Mouse (Mus musculus) right cerebral cortex, adult 18-20 months (tissue): ENCODE measurements at regions not wholly inside any gene's neighbourhood (a gene's known extent, or its start where the extent isn't known, plus 50 kb on each side); places are given as distances from the start of the nearest gene placed in this dataset.

Source experiments
- DNase-seq: peaks from one replicate; pipeline ENCODE4 v3.0.0; 2022; ENCODE audit warnings: mixed read lengths

GRCm38 (mm10) chr16:27138384-27138783 lies 146.9 kb upstream of the Gmnc start:
- no peak for DNase-seq

DNA sequence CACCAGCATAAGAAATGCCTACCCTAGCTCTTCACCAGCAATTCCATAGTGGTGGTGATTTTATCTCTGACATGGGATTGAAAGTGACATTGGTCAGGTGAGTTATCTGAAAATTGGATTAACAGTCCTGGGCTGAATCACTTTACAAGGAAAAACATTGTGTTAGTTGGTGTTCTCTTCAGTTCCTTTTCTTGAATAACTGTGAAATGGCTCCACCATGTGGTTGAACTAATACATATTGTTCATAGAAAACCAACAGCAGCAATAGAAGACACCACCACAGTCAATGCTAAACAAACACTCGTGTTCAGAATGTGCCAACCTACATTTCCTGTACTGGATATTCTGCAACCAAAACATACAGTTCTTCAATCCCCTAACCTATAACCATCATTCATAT lies 147.5 kb upstream of the Gmnc start:
- DNase-seq = peak; percentile 14

DNA sequence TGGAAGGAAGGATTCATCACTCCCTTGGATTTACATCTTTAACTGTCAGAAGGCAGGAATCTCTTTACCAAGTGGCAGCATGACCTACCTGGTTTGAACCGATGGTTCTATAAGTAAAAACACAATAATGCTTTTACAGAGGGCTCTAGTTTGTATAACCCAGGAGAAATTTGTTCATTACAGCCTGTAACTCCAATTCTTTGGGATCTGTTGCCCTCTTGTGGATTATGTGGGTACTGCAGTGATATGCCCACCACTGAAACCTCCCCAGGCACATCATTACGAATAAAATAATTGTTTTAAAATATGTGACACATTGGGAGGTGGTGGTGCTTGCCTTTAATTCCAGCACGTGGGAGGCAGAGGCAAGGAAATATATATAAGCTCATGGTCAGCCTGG lies 148.6 kb upstream of the Gmnc start:
- peak; percentile 41 for DNase-seq

DNA sequence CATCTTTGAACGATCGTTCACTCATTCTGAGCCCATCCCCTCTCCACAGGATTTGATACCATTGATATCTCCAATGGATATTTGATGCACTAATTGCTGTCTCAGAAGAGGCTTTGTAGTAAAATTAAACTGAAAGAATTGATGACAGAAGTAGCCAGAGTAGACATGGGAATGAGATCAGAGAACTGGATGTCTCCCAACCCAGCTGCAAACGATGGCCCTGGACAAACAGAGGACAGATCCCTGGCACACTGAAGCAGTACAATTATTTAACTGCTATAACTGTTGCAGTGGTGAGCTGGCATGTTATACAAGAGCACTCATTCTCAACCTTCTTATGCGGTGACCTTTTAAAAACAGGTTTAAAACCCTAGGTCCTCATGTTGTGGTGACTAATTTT lies 151.5 kb upstream of the Ostn start:
- DNase-seq = peak; percentile 26

DNA sequence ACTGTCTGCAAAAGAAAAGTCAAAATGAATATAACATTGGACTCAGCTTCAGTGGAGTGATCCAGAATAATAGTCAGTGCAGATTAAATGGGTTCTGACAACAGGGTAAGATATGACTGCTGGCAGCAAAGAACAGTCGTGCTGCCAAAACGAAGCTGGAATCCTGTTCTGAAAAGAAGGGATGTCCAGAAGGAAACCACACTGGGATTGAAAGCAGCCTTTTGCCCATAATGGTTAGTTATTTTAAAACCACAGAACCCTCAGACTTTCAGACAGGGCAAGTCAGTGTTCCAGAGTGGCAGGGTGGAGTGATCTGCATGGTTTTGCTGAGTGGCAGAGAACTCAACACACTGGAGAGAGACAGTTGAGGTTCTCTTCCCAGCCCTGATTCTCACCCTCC lies 111.6 kb upstream of the Ostn start:
- DNase-seq = no peak
